Mouse (Mus musculus) bone marrow macrophage, adult 2 months (primary cell): ENCODE data around the gene Olfr1394.

Experiments used
- CTCF ChIP-seq: IDR thresholded peaks from 2 replicates; pipeline ENCODE4 v1.5.1; 2012; ENCODE audit warnings: low read depth, mild to moderate bottlenecking, low read length, moderate library complexity
- POLR2A ChIP-seq: IDR thresholded peaks from 2 replicates; pipeline ENCODE4 v1.6.1; 2012; ENCODE audit warnings: mild to moderate bottlenecking, low read depth, low read length, borderline replicate concordance

GRCm38 (mm10) chr11:49107650-49108537 is 46.3 kb upstream of the Olfr1394 start:
- TF ChIP-seq POLR2A (no peak), CTCF (no peak)
